Mouse (Mus musculus) G1E (cell line): ENCODE data around the gene Ubap2l.

ENCODE experiments used
- CTCF ChIP-seq: IDR thresholded peaks from 2 replicates; pipeline ENCODE4 v1.5.1; 2012; ENCODE audit warnings: low read depth, low read length, inconsistent platforms, mixed read lengths
- POLR2AphosphoS5 ChIP-seq: IDR thresholded peaks from 2 replicates; pipeline ENCODE4 v1.6.1; 2012; ENCODE audit warnings: low read depth, low read length, inconsistent platforms; ENCODE audit not compliant: insufficient replicate concordance

DNA sequence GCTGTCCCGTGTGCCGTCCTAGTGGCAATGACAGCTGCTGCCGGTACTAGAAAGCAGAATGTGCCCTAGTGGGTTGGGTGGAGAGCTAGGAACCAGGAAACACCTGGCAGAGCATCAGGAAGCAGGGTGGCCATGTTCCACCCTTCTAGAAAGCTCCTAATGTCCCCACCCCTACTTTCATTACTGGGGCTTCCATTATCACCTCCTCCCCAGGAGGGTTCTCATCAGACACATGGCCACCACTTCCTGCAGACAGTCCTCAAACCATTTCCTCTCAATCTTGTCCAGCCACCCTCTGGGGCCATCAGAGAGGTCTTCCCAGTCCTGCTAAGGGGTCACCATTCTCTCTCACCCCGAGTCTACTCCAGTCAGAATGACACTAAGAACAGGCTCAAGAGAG is 91.0 kb downstream of the Ubap2l start:
- TF ChIP-seq CTCF = no peak
- TF ChIP-seq POLR2AphosphoS5 = no peak
